Mouse (Mus musculus): ENCODE results near the gene Ryr1.
A peak's percentile ranks its signal among the peaks of the same experiment; 100 is the strongest.

The Ryr1 gene

DNA sequence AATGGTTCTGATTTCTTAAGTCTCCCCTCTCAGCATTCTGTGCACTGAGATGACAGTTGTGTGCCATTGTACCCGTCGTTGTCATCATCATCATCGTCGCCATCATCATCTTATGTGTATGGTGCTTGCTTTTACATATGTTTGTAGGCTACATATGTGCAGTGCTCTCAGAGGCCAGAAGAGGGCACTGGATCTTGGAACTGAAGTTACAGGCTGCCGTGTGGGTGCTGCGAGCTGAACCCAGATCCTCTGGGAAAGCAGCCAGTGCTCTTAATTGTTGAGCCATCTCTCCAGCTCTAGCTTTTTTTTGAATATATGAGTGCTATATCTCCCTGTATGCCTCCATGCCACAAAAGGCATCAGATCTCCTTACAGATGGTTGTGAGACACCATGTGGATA is 87.7 kb downstream of the Ryr1 start:
- no peak for DNase-seq (ENCODE audit: low read depth, low spot score)

GRCm38 (mm10) chr7:29032685-29033084 is 92.3 kb downstream of the Ryr1 start:
- DNase-seq (ENCODE audit: low read depth, low spot score): no peak

GRCm38 (mm10) chr7:29031641-29032040 is 93.3 kb downstream of the Ryr1 start:
- DNase-seq (ENCODE audit: low read depth, low spot score): no peak

DNA sequence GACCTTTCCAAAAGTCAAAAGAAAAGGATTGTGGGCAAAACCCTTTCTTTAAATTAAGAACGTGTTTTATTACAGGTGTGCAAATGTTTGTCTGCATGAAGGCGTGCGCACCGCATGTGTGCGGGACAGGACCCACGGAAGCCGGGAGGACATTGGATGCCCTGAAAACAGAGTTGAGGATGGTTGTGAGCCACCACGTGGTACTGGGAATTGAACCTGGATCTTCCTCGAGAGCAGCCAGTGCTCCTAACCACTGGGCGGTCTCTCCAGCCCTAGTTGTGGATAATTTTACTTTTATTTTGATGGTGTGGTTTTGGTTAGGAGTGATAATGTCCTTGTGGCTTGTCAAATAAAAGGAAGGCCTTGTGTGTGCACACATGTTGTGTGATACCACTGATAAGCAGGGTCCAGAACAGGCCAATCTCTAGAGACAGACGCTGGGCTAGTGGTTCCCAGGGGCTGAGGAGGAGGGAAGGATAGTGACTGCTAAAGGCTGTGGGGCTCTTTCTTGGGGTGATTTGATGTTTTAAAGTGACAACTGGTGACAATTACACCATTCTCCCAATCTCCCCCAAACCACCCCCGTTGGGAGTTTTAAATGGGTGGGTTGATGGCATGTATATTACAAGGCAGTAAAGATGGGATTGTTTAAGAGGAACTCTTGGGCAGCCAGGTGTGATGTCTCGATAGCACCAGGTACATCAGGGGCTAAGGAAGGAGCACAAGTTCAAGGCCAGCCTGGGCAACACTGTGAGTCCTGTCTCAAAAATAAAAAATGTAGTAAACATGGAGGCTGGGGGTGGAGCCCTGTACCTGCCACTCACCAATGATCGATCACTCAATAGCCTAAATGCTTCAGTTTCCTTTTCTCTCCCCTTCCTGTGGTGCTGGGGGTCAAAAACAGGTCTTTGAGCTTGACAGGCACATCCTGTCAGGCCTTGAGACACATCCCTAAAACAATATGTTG is 95.0 kb downstream of the Ryr1 start:
- no peak for DNase-seq (ENCODE audit: low read depth, low spot score)

DNA sequence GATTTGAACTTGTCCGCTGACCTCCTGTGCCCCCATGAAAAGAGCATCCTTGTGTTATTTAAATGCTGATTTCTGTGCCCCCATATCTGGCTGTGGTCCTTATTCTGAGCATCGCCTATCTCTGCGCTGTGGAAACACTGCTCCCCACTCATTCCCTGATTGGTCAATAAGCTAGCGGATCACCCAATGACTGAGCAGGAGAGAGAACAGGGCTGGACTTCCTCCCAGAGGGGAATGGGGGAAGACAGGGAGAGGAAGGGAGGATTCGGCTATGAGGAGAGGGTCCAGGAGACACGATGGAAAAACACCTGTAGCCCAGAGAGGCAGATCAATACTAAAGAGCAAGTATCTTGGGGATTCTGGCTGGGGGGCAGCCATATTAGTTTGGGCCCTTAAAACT is 96.2 kb downstream of the Ryr1 start:
- DNase-seq (ENCODE audit: low read depth, low spot score): no peak

- no peak for DNase-seq (ENCODE audit: low read depth, low spot score)
Measured at GRCm38 (mm10) chr7:29026811-29027210, 98.2 kb downstream of the Ryr1 start.

DNA sequence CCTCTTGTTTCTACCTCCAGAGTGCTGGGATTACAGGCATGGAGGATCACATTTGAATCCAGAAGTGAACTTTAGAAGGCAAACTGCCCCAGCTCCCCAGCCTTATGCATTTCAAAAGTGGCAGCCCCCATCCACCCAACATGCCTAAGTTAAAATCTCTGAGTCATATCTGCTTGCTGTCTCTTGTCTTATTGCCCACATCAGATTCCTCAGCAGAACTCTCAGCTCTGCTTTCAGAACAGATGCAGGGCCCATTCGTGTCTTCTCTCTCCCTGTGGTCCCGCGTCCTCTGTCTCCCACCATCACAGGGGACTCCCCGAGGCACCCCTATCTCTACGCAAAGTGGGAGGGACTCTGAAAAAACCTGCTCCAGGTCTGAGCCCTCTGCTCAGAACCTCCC is 98.8 kb downstream of the Ryr1 start:
- no peak for DNase-seq (ENCODE audit: low read depth, low spot score)

DNA sequence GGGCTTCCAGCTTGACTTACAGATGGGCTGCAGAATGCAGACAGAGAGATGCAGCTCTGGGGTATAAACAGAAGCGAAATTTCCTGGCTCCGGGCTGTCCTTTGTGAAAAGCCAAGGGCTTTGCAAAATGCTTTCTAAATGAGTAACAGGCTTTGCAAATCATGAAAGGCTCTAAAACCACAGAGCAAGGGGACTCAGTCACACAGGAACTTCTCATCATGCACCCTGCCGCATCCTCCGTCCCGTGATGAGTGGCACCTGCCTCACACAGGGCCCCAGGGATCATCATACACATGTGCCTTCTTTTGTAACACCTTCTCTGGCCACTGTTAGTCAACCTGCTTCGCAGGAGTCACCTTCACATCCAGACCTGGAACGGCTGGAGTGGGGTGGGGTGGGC is 99.4 kb downstream of the Ryr1 start:
- no peak for DNase-seq (ENCODE audit: low read depth, low spot score)

- no peak for DNase-seq (ENCODE audit: low read depth, low spot score)
Measured at GRCm38 (mm10) chr7:29023514-29023913, 101.5 kb downstream of the Ryr1 start.

- peak; percentile 39 for DNase-seq (ENCODE audit: low read depth, low spot score)
Measured at GRCm38 (mm10) chr7:29022479-29022878, 102.5 kb downstream of the Ryr1 start.

DNA sequence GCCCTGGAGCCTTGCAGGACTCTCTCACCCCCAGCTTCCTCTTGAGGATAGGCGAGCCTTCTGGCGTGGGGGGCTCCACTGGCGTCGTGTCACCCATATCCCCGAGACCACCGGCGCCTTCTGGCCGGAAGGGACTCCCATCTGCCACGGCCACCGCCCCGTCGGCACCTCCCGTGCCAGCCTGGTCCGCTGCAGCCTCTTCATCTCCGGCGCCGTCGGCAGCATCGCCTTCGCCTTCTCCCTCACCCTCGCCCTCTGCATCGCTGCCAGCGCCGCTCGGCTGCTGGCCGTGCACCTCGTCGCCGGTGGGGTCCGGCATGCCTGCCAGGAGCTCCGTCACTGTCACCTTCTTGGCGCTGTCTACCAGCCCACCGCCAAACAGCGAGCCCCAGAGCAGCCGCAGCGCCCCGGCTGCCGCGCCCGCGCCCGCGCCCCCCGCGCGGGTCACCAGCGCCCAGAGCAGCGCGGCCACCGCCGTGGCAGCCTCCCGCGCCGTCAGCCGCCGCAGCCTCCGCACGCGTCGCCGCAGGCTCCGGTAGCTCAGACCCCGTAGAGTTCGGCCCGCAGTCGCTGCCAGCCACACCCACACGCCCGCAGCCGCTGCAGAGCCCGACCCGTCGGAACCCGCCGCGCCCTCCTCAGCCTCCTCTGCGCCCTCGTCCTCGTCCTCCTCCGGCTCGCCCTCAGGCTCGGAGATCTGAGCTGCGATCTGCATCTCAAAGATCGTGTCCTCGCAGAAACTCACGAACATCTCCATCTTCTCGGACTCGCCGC is 105.3 kb downstream of the Ryr1 start:
- DNase-seq (ENCODE audit: low read depth, low spot score): no peak

GRCm38 (mm10) chr7:29017222-29017621 is 107.8 kb downstream of the Ryr1 start:
- no peak for DNase-seq (ENCODE audit: low read depth, low spot score)

- DNase-seq (ENCODE audit: low read depth, low spot score): no peak
Measured at GRCm38 (mm10) chr7:29016440-29016839, 108.5 kb downstream of the Ryr1 start.

GRCm38 (mm10) chr7:29014984-29015383 is 110.0 kb downstream of the Ryr1 start:
- DNase-seq (ENCODE audit: low read depth, low spot score): no peak

GRCm38 (mm10) chr7:29008714-29009113 is 116.3 kb downstream of the Ryr1 start:
- no peak for DNase-seq (ENCODE audit: low read depth, low spot score)

DNA sequence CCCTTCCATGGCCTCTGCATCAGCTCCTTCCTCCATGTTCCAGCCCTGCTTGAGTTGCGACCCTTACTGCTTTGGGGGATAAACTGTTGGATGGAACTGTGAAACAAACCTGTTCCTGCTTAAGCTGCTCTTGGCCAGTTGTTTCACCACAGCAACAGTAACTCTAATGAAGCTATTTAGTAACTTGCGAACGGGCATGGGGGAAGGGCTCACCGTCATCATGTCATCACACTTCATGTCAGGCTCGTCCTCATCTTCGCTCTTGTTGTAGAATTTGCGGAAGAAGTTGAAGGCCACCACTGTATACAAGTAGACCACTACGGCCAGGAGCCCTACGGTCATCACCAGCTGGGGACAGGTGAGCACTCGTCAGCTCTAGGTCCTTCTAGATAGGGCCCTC is 116.8 kb downstream of the Ryr1 start:
- no peak for DNase-seq (ENCODE audit: low read depth, low spot score)

DNA sequence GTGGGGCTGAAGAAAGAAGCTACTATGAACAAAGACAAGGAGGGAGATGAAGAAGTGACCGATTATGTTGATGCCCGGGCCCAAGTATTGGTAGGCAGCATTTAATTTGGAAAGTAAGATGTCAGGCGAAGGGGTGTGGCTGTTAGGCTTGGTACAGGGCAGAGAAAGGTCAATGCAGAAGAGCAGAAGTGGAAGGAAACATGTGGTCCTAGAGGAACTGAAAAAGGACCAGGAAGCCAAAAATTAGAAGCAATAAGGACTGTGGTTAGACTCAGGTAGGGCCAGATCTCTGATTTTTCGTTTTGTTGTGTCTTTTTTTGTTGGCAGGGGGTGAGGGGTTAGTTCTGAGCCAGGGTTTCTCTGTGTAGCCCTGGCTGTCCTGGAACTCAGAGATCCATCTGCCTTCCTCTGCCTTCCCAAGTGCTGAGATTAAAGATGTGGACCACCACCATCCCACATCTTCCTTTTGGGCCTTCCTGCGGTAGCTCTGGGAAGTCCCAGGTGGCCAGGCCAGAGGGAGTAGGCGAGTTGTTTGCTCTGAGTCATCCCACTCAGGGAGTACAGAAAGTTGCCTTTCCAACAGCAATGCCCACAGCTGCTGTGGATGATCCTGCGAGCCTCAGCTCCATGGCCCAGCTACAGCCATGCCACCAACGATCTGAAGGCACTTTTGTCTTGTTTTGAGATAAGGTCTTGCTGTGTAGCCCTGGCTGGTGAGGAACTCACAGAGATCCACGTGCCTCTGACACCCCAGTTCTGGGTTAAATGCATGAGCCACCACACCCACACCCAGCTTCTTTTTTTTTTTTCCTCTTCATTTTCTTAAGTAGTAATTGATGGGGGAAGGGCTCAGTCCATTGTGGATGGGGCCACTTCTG is 117.5 kb downstream of the Ryr1 start:
- no peak for DNase-seq (ENCODE audit: low read depth, low spot score)

GRCm38 (mm10) chr7:29000651-29001605 is 124.1 kb downstream of the Ryr1 start:
- DNase-seq (ENCODE audit: low read depth, low spot score): no peak

GRCm38 (mm10) chr7:28993402-28993801 is 131.6 kb downstream of the Ryr1 start:
- no peak for DNase-seq (ENCODE audit: low read depth, low spot score)

DNA sequence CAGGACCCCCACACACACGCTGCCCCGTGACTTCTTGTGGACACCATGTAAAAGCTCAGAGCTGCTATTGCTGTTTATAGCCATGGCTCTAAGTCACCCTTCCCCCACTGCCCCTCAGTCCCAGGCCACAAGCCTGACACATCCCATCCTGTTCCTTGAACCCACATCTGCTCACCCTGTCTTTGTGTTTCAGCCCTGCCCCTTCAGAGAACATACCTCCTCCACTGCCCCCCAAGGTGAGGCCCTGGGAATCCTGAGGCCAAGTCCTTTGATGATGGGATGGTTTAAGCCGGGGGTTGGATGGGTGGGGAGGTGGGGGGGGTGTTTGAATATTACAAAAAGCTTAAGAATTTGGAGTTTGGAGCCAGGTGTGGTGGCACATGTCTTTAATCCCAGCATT is 132.0 kb downstream of the Ryr1 start:
- no peak for DNase-seq (ENCODE audit: low read depth, low spot score)

DNA sequence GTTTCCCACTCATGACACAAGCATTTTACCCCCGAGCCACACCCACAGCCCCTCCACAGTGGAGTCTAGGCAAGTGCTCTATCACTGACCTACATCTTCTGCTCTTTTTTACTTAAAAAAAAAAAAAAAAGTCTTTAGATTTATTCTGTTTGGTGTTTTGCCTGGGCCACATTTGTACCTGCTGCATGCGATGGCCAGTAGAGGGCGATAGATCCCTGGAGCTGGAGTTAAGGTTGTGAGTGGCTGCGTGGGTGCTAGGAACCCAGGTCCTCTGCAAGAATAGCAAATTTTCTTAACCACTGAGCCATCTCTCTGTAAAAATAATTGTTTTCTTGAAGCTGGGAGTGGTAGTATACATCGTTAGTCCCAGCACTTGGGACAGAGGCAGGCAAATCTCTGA is 133.4 kb downstream of the Ryr1 start:
- DNase-seq (ENCODE audit: low read depth, low spot score): no peak
